Mouse (Mus musculus) 416B (cell line): Measurements from ENCODE around the gene C530008M17Rik.

Source experiments
- DNase-seq: peaks from one replicate; pipeline ENCODE4 v3.0.0; 2011; ENCODE audit warnings: low read depth

The C530008M17Rik gene

DNA sequence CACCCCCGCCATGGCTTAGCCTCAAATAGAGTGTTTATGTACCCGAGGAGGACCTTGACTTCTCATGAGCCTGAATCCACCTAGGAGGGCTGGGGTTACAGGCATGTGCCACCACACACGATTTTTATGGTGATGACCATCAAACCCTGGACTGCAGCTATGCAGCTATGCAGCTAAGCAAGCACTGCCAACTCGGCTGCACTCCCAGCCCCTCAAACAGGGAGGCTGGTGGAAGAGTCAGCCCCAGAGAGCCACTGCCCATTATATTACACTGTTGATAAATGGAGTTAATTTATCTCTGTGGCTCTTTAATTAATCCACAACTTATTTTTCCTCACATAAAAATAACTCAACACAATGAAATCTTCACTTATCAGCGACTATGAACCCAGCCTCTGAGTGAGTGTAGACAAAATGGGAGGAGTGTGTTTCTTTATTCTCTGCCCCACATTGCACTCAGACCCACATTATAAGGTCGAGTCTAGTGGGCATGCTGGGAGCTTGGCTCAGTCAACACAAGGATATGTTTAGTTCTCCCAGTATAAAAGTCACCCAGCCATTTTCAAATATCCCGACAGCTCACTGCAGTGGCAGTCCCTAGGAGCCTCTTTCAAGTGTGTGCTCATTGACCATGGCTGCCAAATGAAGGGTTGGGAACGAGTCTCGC, 117.3 kb downstream of the C530008M17Rik start:
- no peak for DNase-seq

DNA sequence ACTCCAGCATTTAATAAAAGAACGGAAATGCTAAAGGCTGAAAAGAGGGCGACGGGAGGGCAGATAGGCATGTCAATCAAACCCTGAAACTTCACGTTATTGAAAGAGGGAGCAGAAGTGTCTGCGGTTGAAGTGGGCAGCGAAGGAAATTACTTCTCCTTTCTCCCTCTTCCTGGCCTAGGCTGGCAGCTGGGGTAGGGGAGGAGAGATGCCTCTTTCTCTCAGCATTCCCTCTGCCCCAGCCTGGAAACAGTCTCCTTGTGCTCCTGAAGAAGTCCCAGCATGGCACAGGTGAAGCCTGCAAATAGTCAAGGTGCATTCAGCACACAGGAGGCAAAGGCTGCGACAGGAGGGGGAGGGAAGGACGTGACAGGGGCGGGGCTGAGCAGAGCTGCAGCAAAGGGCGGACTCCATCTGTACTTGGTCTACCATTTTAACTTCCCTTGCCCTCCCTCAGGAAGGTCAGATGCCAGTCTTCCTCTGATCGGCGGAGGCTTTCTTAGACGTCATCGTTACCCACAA, 122.8 kb downstream of the C530008M17Rik start:
- peak; percentile 85 for DNase-seq

DNA sequence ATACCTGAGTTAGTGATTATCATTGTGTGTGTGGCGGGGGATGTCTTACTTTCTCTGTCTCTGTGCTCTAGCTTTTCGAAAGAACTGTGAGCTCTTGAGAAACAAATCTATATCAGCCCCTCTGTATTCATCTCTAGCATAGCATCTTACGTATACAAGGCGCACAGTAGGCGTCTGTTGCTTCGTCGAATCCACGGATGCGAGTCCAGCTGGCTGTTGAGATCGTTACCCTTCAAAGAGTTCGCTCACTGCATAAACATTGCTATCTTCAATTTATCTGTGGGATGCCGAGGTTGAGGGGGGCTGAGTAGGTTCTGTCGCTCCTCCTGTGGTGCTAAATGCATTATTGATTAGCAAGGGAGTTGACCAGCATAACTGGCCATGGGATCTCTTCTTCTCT, 125.6 kb downstream of the C530008M17Rik start:
- DNase-seq: no peak

DNA sequence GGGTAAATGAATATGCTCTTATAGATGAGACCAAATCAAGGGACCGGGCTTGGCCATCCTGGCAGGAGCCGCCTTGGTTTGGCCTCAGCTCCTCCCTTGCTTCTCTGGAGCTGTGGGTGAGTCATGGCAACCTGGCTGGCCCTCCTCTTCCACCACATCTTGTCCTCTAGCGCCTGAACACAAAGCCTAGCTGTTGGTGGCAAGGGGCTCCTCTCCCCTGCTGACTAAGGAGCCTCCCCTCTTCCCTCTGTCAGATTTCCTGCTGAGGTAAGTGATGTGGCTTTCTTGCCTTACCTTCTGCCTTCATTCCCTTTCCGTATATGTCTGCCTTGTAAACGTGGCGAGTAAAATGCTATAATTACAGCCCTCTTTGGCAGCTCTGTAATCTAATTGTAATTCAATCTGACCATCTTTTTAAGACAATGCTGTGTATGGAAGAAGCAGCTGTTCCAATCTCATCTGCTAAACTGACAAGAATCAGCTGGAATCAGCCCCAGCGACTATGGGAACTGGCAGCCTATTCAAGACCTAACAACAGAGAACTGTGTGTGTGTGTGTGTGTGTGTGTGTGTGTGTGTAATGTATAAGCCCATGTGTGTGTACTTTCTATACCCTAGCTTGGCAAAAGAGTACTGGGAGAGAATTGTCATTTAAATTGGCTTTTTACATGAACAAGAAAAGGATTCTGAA, 126.2 kb downstream of the C530008M17Rik start:
- DNase-seq: peak; percentile 49

DNA sequence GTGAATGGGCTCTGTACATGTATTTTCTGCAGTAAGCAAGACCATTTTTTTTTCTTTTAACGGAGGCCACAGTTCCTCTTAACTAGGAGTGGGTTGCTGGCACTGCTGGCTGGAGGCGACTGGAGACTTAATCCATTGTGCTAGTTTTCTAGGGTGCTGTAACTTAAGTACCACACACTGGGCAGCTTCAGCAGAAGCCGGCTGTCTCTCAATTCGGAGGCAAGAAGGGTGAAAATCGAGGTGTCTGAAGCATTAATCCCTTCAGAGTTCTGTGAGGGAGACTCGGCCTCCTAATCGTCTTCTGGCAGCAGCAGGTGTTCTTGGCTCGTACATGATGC, 126.8 kb downstream of the C530008M17Rik start:
- no peak for DNase-seq

DNA sequence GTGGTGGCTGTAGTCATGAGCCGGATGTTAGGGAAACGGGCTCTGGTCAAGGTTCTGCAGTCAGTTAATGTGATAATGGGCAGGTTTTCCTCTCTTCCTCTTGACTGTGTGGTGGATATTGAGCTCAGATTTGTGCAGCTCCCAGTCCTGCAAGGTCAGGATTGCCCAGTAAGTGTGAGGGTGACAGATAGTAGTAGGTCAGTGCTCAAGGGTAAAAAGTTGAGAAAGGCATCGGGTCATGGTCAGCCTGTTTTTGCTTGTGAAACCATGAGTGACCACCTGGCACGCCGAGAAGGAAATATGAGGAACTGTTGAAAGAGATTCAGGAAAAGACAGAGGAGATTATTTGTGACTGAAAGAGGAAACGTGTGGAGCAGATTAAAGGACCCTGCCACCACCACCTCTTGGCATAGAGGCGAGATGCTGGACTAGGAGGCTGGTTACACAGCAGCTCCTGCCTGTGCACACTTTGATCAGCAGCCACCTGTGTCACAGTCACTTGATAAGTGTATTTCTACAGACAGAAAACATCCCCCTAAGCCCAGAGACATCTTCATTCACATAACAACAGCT, 127.9 kb downstream of the C530008M17Rik start:
- peak; percentile 72 for DNase-seq

DNA sequence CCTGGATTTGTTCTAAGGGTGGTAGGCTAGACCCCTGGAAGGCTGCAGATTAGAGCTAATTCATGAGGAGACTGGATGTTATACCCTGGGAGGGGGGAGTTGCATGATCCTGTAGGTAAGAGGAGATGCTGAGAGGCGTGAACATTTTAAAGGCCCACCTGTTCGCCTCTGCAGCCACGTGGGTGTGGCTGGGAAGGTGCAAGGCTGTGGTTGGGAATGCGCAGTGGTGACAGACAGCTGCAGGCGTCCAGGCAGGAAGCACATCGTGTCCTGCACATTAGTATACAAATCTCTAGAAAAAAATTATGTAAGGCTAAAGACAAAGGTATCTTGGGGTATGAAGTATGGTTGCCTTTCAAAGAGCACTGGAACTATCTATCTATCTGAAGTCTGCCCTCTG, 128.7 kb downstream of the C530008M17Rik start:
- DNase-seq: no peak

DNA sequence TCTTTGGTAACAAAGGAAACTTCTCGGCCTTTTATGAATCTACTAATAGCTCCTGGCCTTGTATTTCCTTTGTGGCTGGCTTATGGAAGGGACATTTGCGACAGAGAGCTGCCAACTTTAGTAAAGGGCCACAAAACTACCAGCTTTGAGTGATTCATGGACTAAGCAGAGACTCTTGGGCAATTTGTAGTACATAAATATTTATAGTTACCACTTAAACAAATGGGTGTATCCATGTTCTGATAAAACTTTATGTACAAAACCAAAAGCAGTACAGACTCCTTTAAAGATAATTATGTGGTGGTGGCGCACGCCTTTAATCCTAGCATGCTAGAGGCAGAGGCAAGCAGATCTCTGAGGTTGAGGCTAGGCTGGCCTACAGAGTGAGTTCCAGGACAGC, 133.6 kb downstream of the C530008M17Rik start:
- peak; percentile 82 for DNase-seq

DNA sequence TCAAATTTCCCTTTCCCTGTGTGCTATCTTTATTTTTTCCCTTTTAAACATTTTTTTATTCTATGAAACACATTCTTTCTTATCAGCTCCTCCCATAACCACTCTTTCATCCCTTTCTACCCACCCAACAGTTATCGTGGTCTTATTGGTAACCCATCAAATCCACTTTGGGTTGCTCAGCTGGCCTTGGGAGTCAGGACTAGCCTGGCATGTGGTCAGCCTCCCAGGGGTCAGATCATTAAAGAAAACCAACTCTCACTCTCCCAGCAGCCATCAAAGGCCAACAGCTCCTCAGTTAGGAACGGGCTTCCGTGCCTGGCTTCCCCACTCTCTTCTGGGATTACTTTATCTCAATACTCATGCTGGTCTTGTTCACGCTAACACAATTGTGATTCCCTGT, 135.0 kb downstream of the C530008M17Rik start:
- peak; percentile 78 for DNase-seq

DNA sequence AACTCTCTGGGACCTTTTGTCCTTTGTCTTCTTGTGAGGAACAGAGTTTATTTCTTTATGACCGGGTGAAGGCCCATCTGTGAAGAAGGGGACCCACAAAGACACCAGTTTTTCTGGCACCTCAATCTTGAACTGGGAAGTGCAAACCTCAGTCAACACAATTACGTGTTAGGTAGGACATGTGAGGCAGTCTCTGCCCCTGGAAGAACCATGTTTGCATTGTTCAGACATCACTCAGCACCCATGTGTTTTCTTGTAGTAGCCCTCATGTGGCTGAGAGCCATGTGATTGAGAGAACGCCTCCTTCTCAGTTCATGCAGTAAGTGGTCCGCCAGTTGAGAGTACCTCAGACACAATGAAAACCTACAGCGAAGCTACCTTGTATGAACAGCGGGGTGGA, 136.4 kb downstream of the C530008M17Rik start:
- no peak for DNase-seq

DNA sequence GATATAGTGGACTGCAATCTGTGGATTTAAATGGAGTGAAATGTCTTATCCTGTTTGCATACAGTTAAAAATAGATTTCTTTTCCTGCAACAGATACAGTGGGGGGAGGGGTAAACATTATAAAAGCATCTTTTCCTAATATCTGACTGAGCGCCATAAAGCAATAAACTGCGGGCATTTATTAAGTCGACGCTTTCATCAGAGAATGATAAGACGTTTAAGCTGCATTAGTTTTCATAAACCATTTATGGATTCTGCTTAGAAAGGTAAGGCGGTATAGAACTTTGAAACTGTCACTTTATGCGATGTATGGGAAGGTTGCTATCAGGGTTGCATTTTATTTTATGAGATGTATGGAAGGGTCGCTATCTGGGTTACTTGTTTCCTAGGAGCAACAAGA, 141.7 kb downstream of the C530008M17Rik start:
- DNase-seq: no peak

DNA sequence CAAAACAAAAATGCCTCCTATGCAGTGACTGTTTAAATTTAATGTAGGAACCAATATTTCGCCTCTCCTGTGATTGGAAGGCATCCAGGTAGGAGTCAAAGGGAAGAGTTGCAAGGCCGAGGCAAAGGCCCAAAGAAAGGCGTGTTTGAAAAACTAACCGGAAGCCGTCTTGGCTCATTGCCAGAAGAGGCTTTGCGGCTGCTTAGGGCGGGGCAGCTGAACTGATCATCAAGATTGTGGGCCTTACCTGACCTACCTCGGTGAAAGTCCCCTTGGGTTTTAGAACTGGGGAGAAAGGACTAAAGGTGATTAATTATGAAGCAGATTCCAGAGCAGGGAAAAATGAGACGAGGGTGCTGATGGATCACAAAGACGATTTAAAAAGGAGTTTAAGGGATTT, 143.2 kb downstream of the C530008M17Rik start:
- DNase-seq: peak; percentile 63

DNA sequence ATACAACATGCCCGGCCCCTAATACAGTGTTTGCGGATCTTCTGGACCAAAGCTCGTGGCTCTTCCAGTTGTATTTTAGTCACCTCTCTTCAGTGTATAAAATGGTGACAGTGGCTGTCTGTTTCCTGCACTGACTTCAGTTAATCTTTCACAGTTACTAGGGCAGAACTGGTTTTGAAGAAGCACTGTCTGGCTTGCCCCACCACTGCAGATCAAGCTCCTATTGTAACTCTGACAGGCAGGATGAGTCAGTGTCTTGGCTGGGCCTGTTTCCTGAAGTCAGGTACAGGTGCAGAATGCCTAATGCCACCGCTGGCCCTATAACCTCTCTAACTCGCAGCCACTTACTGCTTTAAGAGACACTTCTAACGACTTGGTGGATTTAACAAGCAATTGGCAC, 152.7 kb downstream of the C530008M17Rik start:
- DNase-seq: no peak

DNA sequence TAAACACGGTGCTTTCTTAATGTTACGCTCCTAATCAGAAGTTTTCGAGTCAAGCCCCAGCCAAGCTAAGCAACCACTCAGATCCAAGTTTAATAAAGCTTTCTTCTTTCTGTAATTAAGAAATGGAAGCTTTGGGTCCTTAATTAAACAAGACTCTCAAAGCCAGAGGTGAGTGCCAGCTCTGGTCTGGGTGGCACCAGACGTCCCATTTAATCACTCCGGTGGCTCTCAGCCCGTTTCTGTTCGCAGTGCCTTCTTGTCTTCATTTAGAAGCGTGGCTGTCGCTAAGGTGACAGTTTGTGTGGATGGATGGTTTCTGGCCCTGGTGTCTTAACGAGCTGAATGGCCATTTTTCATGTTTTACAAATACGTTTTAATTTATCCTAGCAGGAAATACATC, 158.7 kb downstream of the C530008M17Rik start:
- no peak for DNase-seq

DNA sequence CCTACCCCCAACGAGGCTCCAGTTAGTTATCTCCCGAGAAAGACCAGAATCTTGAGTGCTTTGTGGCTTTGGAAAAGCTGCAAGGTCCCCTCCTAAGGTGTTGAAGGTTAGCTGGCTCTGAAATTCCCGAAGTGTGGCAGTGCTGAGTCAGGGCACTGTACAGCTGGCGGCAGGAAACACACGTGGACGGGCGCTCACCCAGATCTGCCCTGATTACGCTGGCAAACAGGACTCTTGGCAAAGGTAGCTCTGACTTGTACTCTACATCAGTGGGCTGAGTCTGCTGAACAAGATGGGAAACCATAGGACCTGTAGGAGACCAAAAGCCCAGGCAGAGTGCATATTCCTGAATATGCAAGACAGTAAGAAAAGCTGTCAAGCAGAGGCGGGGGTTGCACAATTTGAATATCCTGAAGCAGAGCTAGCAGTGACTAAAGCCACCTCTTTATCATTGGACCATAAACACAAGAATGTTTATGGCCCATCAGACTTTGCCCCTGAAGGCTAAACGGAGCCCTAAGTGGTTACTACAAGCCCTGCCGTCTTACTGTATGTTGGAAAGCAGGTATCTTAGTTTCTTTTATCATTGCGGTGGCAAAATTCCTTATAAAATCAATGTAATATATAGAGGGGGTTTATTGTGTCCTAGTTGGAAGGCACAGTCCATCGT, 159.6 kb downstream of the C530008M17Rik start:
- no peak for DNase-seq

DNA sequence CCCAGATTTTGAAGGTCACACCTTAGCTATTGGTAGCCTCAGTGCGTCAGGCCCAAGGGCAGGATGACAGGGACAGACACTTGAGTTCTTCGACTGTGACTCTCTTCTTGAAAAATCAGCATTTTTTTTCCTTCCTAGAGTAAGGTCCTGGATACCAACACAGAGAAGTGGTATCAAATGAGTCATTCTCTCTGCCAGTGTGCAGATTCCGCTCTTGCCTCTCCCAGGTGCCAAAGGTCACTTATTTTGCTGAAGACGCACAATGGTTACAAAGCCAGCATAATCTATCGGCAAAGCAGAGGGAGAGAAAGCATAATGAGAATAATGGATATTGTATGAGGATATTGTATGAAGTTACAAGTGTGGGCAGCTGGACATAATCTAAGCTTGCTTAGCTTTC, 160.4 kb downstream of the C530008M17Rik start:
- no peak for DNase-seq

DNA sequence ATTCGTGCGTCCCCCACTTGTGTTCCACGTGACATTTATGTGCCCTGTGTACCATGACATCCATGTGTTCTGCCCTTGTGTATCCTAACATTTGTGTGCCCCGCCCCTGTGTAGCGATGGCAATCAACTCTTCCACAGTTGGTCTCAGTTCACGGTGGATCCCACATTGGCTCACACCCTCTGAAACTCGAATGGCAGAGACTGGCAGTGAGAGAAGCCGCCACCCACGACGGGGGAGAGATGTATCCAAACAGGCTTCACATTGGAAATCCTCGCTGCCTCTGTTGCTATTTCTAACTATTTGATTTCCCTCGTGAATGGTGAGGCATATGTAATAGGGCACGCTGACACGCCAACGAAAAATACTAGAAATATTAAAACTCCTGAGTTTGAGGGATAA, 161.4 kb downstream of the C530008M17Rik start:
- no peak for DNase-seq

DNA sequence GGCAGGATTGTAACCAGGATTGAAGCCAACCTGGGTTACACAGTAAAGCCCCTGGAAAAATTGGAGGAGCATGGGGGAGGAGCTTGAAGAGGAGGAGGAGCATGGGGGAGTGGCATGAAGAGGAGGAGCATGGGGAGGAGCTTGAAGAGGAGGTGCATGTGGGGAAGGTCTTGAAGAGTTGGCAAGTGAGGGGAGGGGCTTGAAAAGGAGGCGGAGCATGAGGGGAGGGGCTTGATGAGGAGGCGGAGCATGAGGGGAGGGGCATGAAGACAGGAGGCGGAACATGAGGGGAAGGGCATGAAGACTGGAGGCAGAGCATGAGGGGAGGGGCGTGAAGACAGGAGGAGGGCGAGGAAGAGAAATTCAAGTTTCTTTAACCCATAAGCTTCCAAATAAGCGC, 162.5 kb downstream of the C530008M17Rik start:
- peak; percentile 24 for DNase-seq

DNA sequence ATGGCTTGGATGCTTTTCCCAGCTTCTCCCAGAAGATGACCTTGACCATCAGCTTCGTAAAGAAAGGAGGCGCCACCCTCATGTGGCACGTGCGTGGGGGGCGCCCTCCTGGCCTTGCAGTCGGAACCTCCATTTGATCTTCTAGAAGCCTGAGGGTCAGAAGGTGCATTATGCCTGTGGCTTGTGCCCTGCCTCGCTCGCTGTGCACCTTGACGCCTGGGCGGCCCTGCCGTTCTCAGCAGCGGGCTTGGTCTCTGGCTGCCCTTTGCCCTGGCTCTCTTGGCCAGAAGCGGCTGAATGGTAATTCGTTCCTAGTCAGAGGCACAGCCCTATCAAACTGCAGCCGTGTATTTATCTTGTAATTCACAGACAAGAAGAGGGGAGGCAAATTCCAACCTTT, 165.8 kb downstream of the C530008M17Rik start:
- no peak for DNase-seq

DNA sequence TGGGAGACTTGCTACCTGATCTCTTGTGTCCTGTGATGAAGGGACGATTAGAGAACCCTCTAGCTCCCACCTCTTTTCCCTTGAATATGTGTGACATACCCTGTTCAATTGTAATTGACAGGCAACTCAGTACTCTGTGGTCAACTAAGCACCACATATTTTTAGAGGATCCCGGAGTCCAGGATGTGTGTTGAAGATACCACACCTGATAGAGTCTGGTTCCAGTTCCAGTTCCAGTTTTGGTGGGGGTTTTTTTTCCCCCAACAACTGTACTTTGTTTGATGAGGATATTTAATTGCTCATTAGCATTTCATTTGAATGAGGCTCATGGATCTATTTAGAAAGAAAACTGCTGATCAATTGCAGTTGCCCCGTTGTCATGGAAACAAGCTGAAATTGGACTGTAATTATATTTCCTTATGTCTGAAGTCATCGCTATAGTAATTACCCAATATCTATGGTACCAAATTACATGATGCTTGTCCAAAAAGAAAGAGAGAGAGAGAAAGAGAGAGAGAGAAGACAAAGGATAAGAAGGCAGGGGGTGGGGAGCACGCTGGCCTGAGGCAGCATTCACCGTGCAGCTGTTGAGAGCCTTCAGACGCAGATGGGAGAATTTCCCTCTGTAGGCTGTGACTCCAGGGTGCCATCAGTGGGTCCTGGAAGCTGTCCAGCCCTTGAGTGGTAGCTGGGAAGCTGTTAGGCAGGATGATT, 172.4 kb downstream of the C530008M17Rik start:
- no peak for DNase-seq

DNA sequence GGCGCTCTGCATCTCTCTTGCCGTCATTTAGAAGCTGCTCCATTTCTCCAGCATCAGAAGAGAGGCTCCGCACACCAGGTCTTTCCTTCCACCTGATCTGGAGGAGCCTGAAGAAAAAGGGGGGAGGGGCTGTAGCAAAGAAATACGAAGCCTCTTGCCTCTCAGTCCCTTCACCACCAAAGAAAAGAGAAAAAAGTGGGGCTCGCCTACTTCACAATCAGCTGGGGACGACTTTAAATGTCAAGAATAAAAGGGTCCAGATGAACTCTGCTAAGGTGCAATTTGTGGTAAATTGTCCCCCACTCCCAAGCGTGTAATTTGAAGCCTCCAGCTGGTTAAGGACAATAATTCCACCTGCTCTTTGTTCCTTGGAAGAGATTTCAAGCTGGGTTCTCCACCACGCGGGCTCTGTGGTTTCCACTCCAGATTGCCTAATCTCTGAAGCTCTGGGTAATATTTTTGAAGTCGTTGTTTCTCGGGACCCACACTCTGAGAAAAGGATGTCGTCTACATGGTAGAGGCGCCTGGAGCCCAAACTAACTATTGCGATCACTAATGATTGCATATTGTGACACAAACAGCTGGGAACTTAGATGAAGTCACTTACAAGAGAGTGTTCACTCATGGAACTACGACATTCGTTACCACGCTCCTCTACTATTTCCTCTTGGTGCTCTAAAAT, 176.4 kb downstream of the C530008M17Rik start:
- peak; percentile 39 for DNase-seq

DNA sequence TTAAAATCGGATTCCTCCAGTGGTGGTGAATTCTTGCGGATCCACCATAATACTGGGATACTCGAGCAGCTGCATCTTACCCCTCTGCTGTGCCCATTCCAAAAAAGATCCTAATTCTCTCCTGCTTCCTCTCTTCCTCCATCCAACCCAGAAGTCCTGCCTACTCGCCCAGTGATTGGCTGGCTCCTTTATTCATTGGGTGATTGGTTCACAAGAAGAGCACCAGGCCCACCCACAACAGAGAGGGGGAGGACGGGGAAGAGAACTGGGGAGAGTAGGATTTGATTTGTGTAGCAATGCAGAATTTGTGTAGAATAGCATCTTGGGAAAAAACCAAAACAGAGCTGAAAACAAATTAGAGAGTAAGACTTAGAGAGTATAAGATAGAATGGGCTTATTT, 180.7 kb downstream of the C530008M17Rik start:
- DNase-seq: no peak
